Mouse (Mus musculus): ENCODE data around the gene Cd300lg.

- TF ChIP-seq CTCF (IDR thresholded peaks at IDR 0.05; ENCODE audit: insufficient read depth, low read depth, low read length) (no peak), POLR2A (IDR thresholded peaks at IDR 0.05; ENCODE audit: insufficient read depth, low read depth, low read length) (no peak)
Observed at GRCm38 (mm10) chr11:102042971-102043370, 1.7 kb downstream of the Cd300lg start.

All from olfactory bulb, adult 2 months (tissue).